Mouse (Mus musculus) liver, embryonic 15.5 days (tissue): Measurements from ENCODE around the gene Erp29. TPM values are rescaled to one million over a fixed set of nuclear protein-coding genes. Genes with fewer than 3 reads are reported as not detected.

Experiments used
- ATAC-seq: fragments of 200-750 bp; cut with Nextera tagmentation; 2 replicates; pipeline ENCODE4 v1.8.0; 2017; ENCODE audit warnings: moderate number of reproducible peaks, mild to moderate bottlenecking, moderate library complexity; ENCODE audit not compliant: insufficient read depth
- H3K27ac ChIP-seq: fragments of 300-500 bp; sonication (generic); replicated peaks from 2 replicates; pipeline ENCODE4 v1.5.1; 2015; ENCODE audit warnings: mild to moderate bottlenecking, inconsistent platforms
- H3K27me3 ChIP-seq: fragments of 300-500 bp; sonication (generic); 2 replicates; pipeline ENCODE4 v1.6.1; 2015; ENCODE audit warnings: mild to moderate bottlenecking, inconsistent platforms
- H3K36me3 ChIP-seq: fragments of 300-500 bp; sonication (generic); replicated peaks from 2 replicates; pipeline ENCODE4 v1.6.1; 2015; ENCODE audit warnings: moderate library complexity, mild to moderate bottlenecking, inconsistent platforms
- H3K4me1 ChIP-seq: fragments of 300-500 bp; sonication (generic); replicated peaks from 2 replicates; pipeline ENCODE4 v1.6.1; 2015; ENCODE audit warnings: inconsistent platforms
- H3K4me2 ChIP-seq: fragments of 300-500 bp; sonication (generic); 2 replicates; pipeline ENCODE4 v1.6.1; 2015; ENCODE audit warnings: moderate library complexity, mild to moderate bottlenecking, inconsistent platforms
- H3K4me3 ChIP-seq: fragments of 300-500 bp; sonication (generic); replicated peaks from 2 replicates; pipeline ENCODE4 v1.5.1; 2015; ENCODE audit warnings: mild to moderate bottlenecking, inconsistent platforms
- H3K9ac ChIP-seq: fragments of 300-500 bp; sonication (generic); 2 replicates; pipeline ENCODE4 v1.6.1; 2015; ENCODE audit warnings: moderate library complexity, mild to moderate bottlenecking, inconsistent platforms
- H3K9me3 ChIP-seq: fragments of 300-500 bp; sonication (generic); replicated peaks from 2 replicates; pipeline ENCODE4 v1.6.1; 2016; ENCODE audit warnings: inconsistent platforms
- WGBS: fragments of 180-500 bp; shearing (Covaris S2); methylation state at CpG from one replicate; pipeline ENCODE4 v1.1.7; 2015; ENCODE audit warnings: mixed read lengths; ENCODE audit not compliant: insufficient replicate concordance; 5-methylcytosine and 5-hydroxymethylcytosine counted together
- polyA plus RNA-seq: library from polyadenylated mRNA; unstranded; fragments of >200 nt; fragmentation: Nextera tagmentation; extraction: Ambion mirVana; gene quantifications from 2 replicates; pipeline ENCODE4 v1.2.1, GENCODE M21; 2015

Erp29 gene
- polyA plus RNA-seq, 1 experiment from 2014 or later: 87.0 TPM

GRCm38 (mm10) chr5:121389106-121389505 lies 63.2 kb downstream of the Erp29 start:
- Histone ChIP-seq H3K9ac (no peak overlapping the region), H3K27ac (no peak overlapping the region), H3K9me3 (no peaks in the 10 kb centered on the region), H3K27me3 (peaks cover 4% of the 10 kb centered on the region), H3K4me1 (peaks cover 35% of the 10 kb centered on the region), H3K4me3 (no peak overlapping the region), H3K36me3 (no peaks in the 10 kb centered on the region), H3K4me2 (no peak overlapping the region)
- no peak for ATAC-seq
- WGBS: 59% methylated on average over 7 of the region's 7 CpGs

DNA sequence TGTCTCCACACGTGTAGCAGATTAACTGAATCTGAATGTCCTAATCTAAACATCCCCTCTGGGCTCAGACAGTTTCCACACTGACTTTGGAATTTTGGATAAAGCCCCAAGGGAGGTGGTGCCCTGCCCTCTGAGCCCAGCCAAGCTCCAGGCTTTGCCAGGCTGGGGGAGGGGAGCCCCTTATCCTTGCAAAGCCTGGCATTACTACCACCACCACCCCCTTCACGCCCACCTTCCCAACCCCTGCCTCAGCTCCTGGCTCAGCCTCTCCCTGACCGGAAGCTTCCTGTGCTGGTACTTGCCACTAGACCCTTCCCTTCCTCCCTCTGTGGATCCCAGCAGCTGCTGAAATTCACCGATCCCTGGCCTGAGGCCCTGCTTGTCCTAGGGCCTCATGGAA lies 65.2 kb downstream of the Erp29 start:
- Histone ChIP-seq H3K9me3 (no peaks in the 10 kb centered on the region), H3K9ac (no peak overlapping the region), H3K36me3 (no peaks in the 10 kb centered on the region), H3K4me3 (no peak overlapping the region), H3K4me2 (no peak overlapping the region), H3K4me1 (peaks cover 38% of the 10 kb centered on the region), H3K27ac (no peak overlapping the region), H3K27me3 (peaks cover 4% of the 10 kb centered on the region)
- WGBS: 70% methylated on average over 4 of the region's 4 CpGs
- no peak for ATAC-seq

- H3K36me3 ChIP-seq: 0 out of 2 replicates have a peak, but pooled peaks cover 6% of the 10 kb centered on the region
- H3K9me3 ChIP-seq: no peaks in the 10 kb centered on the region
- peaks cover 4% of the 10 kb centered on the region for H3K27me3 ChIP-seq
- H3K4me2 ChIP-seq: peak overlapping the region; percentile 94
- peak overlapping the region; percentile 93 for H3K27ac ChIP-seq
- peak overlapping the region; percentile 72 for H3K4me3 ChIP-seq
- ATAC-seq: no peak
- peak overlapping the region; percentile 78; the same call in 1 of the 2 replicates for H3K9ac ChIP-seq
- peaks cover 38% of the 10 kb centered on the region for H3K4me1 ChIP-seq
- 28% methylated on average over 22 of the region's 22 CpGs for WGBS
Measured at GRCm38 (mm10) chr5:121386120-121386909, 66.0 kb downstream of the Erp29 start.

GRCm38 (mm10) chr5:121385461-121386119 lies 66.7 kb downstream of the Erp29 start, which contains the start of gene Trafd1:
TSS of gene Trafd1 (minus strand) at chr5:121385632.
- Histone ChIP-seq H3K4me2 (peak within 1 kb of the TSS; percentile 94), H3K9ac (peak within 1 kb of the TSS; percentile 78), H3K27me3 (peaks cover 4% of the 10 kb centered on the region), H3K27ac (peak within 1 kb of the TSS; percentile 93), H3K9me3 (no peaks in the 10 kb centered on the region), H3K4me1 (peaks cover 38% of the 10 kb centered on the region), H3K4me3 (peak within 1 kb of the TSS; percentile 72), H3K36me3 (peaks cover 13% of the 10 kb centered on the region)
- 1% methylated on average over 43 of the region's 45 CpGs for WGBS
- ATAC-seq: peak; percentile 94

DNA sequence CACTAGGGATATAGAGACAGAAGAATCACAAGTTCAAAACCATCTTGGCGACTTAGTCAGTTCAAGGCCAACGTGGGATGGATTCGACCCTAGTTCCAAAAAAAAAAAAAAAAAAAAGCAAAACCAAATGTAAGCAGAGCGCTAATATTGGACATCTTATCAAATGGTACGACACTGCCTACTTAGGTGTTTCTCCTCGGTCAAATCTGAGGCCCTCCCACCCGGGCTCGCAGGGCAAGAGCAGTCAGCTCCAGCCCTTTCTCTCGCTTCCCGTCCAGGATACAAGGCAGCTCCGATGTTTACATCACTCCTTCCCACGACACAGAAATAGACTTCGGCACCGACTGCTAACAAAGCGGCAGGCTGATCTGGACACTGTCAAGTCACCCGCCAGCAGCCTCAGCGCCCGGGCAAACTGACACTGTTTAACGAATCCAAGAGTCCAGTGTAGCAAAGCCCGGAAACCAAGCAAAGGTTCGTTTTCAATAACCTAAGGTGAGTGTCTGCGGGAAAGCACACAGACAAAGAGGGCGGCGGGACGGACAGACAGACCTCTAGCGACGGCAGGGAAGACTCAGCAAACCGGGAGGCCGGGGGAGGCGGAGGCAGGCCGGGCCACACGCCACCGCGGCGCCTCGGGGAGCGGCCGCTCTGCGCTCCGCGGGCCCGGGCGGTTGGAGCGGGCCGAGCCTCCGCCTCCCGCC lies 67.4 kb downstream of the Erp29 start:
- Histone ChIP-seq H3K9me3 (no peaks in the 10 kb centered on the region), H3K36me3 (peaks cover 17% of the 10 kb centered on the region), H3K9ac (peak overlapping the region; percentile 78), H3K4me1 (peaks cover 38% of the 10 kb centered on the region), H3K4me2 (peak overlapping the region; percentile 94), H3K4me3 (peak overlapping the region; percentile 72), H3K27ac (peak overlapping the region; percentile 93), H3K27me3 (peaks cover 4% of the 10 kb centered on the region)
- peak; percentile 45 for ATAC-seq
- WGBS: 2% methylated on average over 34 of the region's 47 CpGs

DNA sequence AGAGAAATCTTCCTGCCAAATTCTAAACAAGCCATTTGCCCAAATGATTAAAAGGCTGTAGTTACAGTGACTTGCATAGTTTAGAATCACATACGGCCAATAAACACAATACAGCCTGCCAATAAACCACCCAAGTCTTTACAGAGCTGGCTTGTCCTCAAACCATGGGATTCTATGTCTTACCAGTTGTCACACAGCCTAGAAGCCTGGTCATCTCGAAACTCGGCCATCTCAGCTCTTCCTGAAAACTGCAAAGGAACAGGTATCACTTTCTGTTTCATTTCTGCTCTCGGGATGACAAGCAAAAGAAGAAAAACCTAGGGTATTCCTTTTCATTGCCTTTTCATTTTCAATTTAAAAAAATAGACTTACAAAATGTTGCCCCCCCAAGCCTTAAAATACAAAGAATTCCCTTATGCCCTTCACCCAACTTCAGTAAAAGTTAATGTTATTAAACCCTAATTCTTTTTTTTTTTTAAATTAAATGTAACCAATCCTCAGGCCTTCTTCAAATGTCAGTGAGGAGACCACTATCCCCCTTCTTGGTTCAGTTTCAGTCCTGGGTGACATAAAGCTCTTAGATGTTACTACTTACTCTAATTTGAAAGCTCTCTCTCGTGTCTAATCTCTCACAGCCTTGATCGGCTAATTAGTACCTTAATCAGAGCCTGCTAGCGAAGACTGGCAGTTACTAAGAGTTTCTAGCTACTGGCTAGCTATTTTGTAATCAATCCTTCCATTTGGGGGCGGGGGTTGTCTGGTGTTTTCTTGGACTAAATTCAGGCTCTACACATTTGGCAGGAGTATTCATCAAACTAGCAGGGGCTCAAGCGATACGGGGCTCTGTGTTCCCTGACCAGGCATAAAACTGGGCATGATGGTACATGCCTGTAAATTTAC lies 68.2 kb downstream of the Erp29 start:
- peaks cover 4% of the 10 kb centered on the region for H3K27me3 ChIP-seq
- H3K9ac ChIP-seq: peak overlapping the region; percentile 78
- peak overlapping the region; percentile 94 for H3K4me2 ChIP-seq
- H3K36me3 ChIP-seq: peaks cover 25% of the 10 kb centered on the region
- H3K4me1 ChIP-seq: peaks cover 41% of the 10 kb centered on the region
- H3K4me3 ChIP-seq: peak overlapping the region; percentile 72
- WGBS: 57% methylated on average over 10 of the region's 10 CpGs
- ATAC-seq: no peak
- peak overlapping the region; percentile 93 for H3K27ac ChIP-seq
- H3K9me3 ChIP-seq: no peaks in the 10 kb centered on the region

DNA sequence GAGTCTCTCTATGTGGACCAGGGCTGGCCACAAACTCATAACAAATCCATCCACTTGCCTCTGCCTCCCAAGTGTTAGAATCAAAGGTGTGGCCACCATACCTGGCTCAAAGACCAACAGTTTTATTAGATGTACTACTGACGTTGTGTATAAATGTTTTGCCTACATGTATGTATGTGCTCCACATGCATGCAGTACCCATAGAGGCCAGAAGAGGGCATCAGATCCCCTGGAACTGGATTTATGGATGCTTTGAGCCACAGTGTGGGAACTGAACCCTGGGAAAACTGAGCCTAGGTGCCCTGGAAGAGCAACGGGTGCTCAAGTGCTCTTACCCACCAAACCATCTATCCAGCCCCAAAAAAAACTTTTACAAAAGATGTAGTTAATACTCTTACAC lies 71.6 kb downstream of the Erp29 start:
- no peak overlapping the region for H3K27ac ChIP-seq
- ATAC-seq: no peak
- no peak overlapping the region for H3K4me2 ChIP-seq
- H3K36me3 ChIP-seq: peaks cover 55% of the 10 kb centered on the region
- H3K9me3 ChIP-seq: no peaks in the 10 kb centered on the region
- H3K9ac ChIP-seq: no peak overlapping the region
- H3K4me3 ChIP-seq: no peak overlapping the region
- no peaks in the 10 kb centered on the region for H3K27me3 ChIP-seq
- H3K4me1 ChIP-seq: peaks cover 26% of the 10 kb centered on the region
- WGBS: 80% methylated on average over 2 of the region's 2 CpGs

DNA sequence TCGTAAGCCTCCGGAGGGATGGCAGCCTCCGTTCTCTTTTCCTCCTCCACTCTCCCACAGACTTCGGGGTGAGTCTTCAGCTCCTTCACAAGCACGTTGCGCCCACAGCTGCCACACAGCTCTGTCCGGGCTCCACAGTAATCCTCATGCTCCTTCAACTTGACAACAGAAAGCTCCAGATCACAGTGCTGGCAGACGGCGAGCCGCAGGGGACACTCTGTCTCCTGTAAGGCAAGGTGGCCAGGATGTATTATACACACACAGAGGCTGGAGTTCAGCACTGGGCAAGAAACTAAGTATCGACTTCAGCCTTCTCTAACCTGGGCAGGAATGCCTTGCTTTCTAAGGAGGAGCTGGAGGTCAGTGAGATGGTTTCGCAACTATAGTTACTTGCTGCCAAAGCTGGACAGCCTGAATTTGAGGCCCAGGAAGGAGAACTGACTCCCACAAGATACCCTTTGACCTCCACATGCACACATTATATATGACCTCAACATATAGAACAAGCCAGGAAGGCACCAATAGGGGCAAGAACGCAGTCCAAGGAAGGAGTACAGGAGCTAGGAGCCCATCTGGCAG lies 73.5 kb downstream of the Erp29 start:
- no peaks in the 10 kb centered on the region for H3K9me3 ChIP-seq
- H3K36me3 ChIP-seq: peaks cover 70% of the 10 kb centered on the region
- no peak for ATAC-seq
- H3K27me3 ChIP-seq: no peaks in the 10 kb centered on the region
- peaks cover 9% of the 10 kb centered on the region for H3K4me1 ChIP-seq
- H3K27ac ChIP-seq: no peak overlapping the region
- H3K4me2 ChIP-seq: no peak overlapping the region
- H3K4me3 ChIP-seq: no peak overlapping the region
- no peak overlapping the region for H3K9ac ChIP-seq
- 88% methylated on average over 13 of the region's 13 CpGs for WGBS
